Mouse (Mus musculus) embryonic facial prominence, embryonic 11.5 days (tissue): ENCODE measurements around the gene Smpd1. TPM values are rescaled to one million over a fixed set of nuclear protein-coding genes. Genes with fewer than 3 reads are reported as not detected.
A peak's percentile ranks its signal among the peaks of the same experiment; 100 is the strongest.

Experiments
- ATAC-seq: fragments of 200-750 bp; cut with Nextera tagmentation; replicated peaks from 2 replicates; pipeline ENCODE4 v1.8.0; 2017; ENCODE audit warnings: low read depth; ENCODE audit not compliant: insufficient number of reproducible peaks, low FRiP score, low TSS enrichment
- DNase-seq: peaks from one replicate; pipeline ENCODE4 v3.0.0-alpha.2; 2015; ENCODE audit warnings: low spot score
- H3K27ac ChIP-seq: fragments of 300-500 bp; sonication (generic); replicated peaks from 2 replicates; pipeline ENCODE4 v1.5.1; 2014; ENCODE audit warnings: mild to moderate bottlenecking, low read depth, low read length, control low read depth
- H3K27me3 ChIP-seq: fragments of 300-500 bp; sonication (generic); 2 replicates; pipeline ENCODE4 v1.6.1; 2014; ENCODE audit warnings: mild to moderate bottlenecking, low read length, moderate library complexity, mixed read lengths; ENCODE audit not compliant: control insufficient read depth, insufficient read depth
- H3K36me3 ChIP-seq: fragments of 300-500 bp; sonication (generic); replicated peaks from 2 replicates; pipeline ENCODE4 v1.6.1; 2014; ENCODE audit warnings: low read depth, mild to moderate bottlenecking, low read length, moderate library complexity, mixed read lengths; ENCODE audit not compliant: control insufficient read depth, insufficient read depth
- H3K4me1 ChIP-seq: fragments of 300-500 bp; sonication (generic); 2 replicates; pipeline ENCODE4 v1.6.1; 2014; ENCODE audit warnings: low read length, mixed read lengths; ENCODE audit not compliant: control insufficient read depth, insufficient read depth
- H3K4me2 ChIP-seq: fragments of 300-500 bp; sonication (generic); 2 replicates; pipeline ENCODE4 v1.6.1; 2014; ENCODE audit warnings: low read depth, mild to moderate bottlenecking, control low read depth, low read length, moderate library complexity
- H3K4me3 ChIP-seq: fragments of 300-500 bp; sonication (generic); 2 replicates; pipeline ENCODE4 v1.5.1; 2014; ENCODE audit warnings: low read depth, low read length, control low read depth
- H3K9ac ChIP-seq: fragments of 300-500 bp; sonication (generic); replicated peaks from 2 replicates; pipeline ENCODE4 v1.6.1; 2014; ENCODE audit warnings: mild to moderate bottlenecking, control low read depth, low read length
- H3K9me3 ChIP-seq: fragments of 300-500 bp; sonication (generic); replicated peaks from 2 replicates; pipeline ENCODE4 v1.6.1; 2016; ENCODE audit warnings: mild to moderate bottlenecking, low read length, inconsistent platforms, mixed read lengths; ENCODE audit not compliant: control insufficient read depth
- WGBS: fragments of 180-500 bp; shearing (Covaris S2); extraction: QIAGEN DNeasy Blood & Tissue Kit; methylation state at CpG from one replicate; pipeline ENCODE4 v1.1.7; 2014; 5-methylcytosine and 5-hydroxymethylcytosine counted together
- polyA plus RNA-seq: library from polyadenylated mRNA; unstranded; fragments of >200 nt; fragmentation: Nextera tagmentation; extraction: Ambion mirVana; gene quantifications from 2 replicates; pipeline ENCODE4 v1.2.1, GENCODE M21; 2014

Smpd1 gene
- polyA plus RNA-seq, 1 experiment from 2014 or later = 38.5 TPM

- Histone ChIP-seq H3K27ac (peak overlapping the region; percentile 56; the same call in 1 of the 2 replicates), H3K4me1 (no peaks in the 10 kb centered on the region), H3K9me3 (no peaks in the 10 kb centered on the region), H3K9ac (no peak overlapping the region), H3K4me2 (no peak overlapping the region), H3K36me3 (no peaks in the 10 kb centered on the region), H3K4me3 (no peak overlapping the region), H3K27me3 (no peaks in the 10 kb centered on the region)
- peak; percentile 86 for DNase-seq
- peak; percentile 73 for ATAC-seq
- 40% methylated on average over 6 of the region's 6 CpGs for WGBS
Observed at GRCm38 (mm10) chr7:105549035-105549434, 5.1 kb upstream of the Smpd1 start.

DNA sequence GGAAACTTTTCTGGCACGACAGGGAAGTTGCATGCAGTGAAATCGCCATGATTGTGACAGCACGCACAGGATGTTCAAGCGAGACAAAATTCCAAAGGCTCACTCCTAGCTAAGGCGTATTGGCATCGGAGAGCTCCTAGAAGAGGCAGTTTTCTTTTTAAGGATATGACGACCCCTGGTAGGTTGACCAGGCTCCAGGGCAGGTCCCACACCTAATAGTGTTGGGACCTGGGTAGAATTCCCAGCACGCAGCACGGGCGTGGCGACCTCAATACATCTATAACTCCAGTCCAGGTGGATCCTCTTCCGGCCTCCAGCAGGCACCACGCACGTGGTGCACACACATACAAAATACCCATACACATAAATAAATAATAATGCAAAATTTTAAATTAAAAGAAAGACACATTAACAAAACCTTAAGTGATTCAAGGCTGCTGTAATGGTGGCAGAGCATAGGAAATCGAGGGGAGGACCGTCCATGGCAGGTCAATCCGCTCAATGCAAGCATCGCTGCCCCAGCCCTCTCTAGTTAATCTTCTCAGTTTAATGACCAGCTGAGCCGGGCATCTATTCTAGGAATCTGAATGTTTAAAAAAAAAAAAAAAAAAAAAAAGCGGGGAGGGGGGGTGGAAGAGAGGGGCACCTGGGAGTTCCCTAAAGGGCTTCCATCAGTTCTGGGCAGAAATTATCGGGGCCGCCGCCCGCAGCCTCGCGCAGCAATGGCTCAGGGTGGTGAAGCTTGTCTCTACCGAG is 526 bp upstream of the Smpd1 start:
- H3K27ac ChIP-seq = no peak overlapping the region
- peak; percentile 8 for ATAC-seq

GRCm38 (mm10) chr7:105555571-105555970 is 1.4 kb downstream of the Smpd1 start:
- Histone ChIP-seq H3K4me1 (no peaks in the 10 kb centered on the region), H3K27me3 (no peaks in the 10 kb centered on the region), H3K4me2 (no peak overlapping the region; the same call in 1 of the 2 replicates), H3K36me3 (no peaks in the 10 kb centered on the region; the same call in 1 of the 2 replicates), H3K9me3 (no peaks in the 10 kb centered on the region), H3K4me3 (no peak overlapping the region), H3K9ac (no peak overlapping the region), H3K27ac (no peak overlapping the region)
- no peak for ATAC-seq
- DNase-seq = no peak
- 89% methylated on average over 10 of the region's 10 CpGs for WGBS

More for the DNA sequence above, 526 bp upstream of the Smpd1 start:
- WGBS = 31% methylated on average over 27 of the region's 27 CpGs
- Histone ChIP-seq H3K36me3 (no peaks in the 10 kb centered on the region; the same call in 1 of the 2 replicates), H3K9me3 (no peaks in the 10 kb centered on the region), H3K4me3 (peak overlapping the region; percentile 73), H3K9ac (peak overlapping the region; percentile 69), H3K27me3 (no peaks in the 10 kb centered on the region), H3K4me2 (peak overlapping the region; percentile 73), H3K4me1 (no peaks in the 10 kb centered on the region)
- no peak for DNase-seq

- Histone ChIP-seq H3K27me3 (no peaks in the 10 kb centered on the region), H3K9me3 (no peaks in the 10 kb centered on the region), H3K4me1 (no peaks in the 10 kb centered on the region), H3K9ac (no peak overlapping the region), H3K36me3 (no peaks in the 10 kb centered on the region; the same call in 1 of the 2 replicates), H3K4me2 (no peak overlapping the region), H3K27ac (no peak overlapping the region), H3K4me3 (no peak overlapping the region)
- DNase-seq (no peak), ATAC-seq (no peak)
- 89% methylated on average over 8 of the region's 8 CpGs for WGBS
Observed at GRCm38 (mm10) chr7:105556406-105556805, 2.2 kb downstream of the Smpd1 start.

DNA sequence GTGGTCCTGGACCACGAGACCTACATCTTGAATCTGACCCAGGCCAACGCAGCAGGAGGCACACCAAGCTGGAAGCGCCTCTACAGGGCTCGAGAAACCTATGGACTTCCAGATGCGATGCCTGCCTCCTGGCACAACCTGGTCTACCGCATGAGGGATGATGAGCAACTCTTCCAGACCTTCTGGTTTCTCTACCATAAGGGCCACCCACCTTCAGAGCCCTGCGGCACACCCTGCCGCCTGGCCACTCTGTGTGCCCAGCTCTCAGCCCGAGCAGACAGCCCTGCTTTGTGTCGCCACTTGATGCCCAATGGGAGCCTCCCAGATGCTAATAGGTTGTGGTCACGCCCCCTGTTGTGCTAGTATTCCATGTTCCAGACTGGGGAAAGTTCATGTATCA is 3.5 kb downstream of the Smpd1 start:
- H3K4me3 ChIP-seq = no peak overlapping the region
- 83% methylated on average over 11 of the region's 11 CpGs for WGBS
- no peak overlapping the region for H3K27ac ChIP-seq
- no peaks in the 10 kb centered on the region; the same call in 1 of the 2 replicates for H3K36me3 ChIP-seq
- no peak overlapping the region for H3K4me2 ChIP-seq
- H3K27me3 ChIP-seq = no peaks in the 10 kb centered on the region
- H3K9me3 ChIP-seq = no peaks in the 10 kb centered on the region
- H3K4me1 ChIP-seq = no peaks in the 10 kb centered on the region
- ATAC-seq (no peak), DNase-seq (no peak)
- no peak overlapping the region for H3K9ac ChIP-seq

DNA sequence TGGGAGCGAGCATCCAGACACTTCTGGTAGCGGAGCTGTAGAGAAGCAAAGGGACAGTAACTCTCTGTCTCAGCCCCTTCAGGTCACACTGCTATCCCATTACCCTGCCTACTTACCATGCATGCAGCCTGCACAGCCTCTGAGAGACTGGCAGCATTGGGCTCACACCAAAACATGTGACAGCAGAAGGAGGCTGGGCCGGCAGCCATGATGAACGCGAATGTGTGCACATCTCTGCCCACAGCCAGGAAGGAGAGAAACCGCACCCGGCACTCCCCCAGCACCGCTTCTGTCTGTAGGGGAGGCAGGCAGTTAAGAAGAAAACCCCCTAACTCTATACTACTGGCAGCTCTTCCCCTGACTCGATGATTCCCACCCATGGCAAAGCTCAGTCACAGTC is 4.9 kb downstream of the Smpd1 start:
- H3K36me3 ChIP-seq = no peaks in the 10 kb centered on the region; the same call in 1 of the 2 replicates
- H3K27me3 ChIP-seq = no peaks in the 10 kb centered on the region
- H3K9ac ChIP-seq = no peak overlapping the region
- no peak overlapping the region for H3K27ac ChIP-seq
- H3K4me2 ChIP-seq = no peak overlapping the region
- DNase-seq = no peak
- no peak overlapping the region for H3K4me3 ChIP-seq
- WGBS = 93% methylated on average over 9 of the region's 9 CpGs
- no peak for ATAC-seq
- no peaks in the 10 kb centered on the region for H3K9me3 ChIP-seq
- no peaks in the 10 kb centered on the region for H3K4me1 ChIP-seq

- ATAC-seq (no peak), DNase-seq (no peak)
- H3K4me2 ChIP-seq = no peak overlapping the region
- H3K4me1 ChIP-seq = no peaks in the 10 kb centered on the region
- H3K9ac ChIP-seq = no peak overlapping the region
- H3K36me3 ChIP-seq = peaks cover under 1% of the 10 kb centered on the region
- no peaks in the 10 kb centered on the region for H3K27me3 ChIP-seq
- H3K4me3 ChIP-seq = no peak overlapping the region
- WGBS = 95% methylated on average over 3 of the region's 3 CpGs
- H3K27ac ChIP-seq = no peak overlapping the region
- H3K9me3 ChIP-seq = no peaks in the 10 kb centered on the region
Observed at GRCm38 (mm10) chr7:105562317-105562716, 8.2 kb downstream of the Smpd1 start.

GRCm38 (mm10) chr7:105563367-105563766 is 9.2 kb downstream of the Smpd1 start:
- Histone ChIP-seq H3K4me3 (no peak overlapping the region), H3K9me3 (no peaks in the 10 kb centered on the region), H3K4me1 (no peaks in the 10 kb centered on the region), H3K9ac (no peak overlapping the region), H3K4me2 (no peak overlapping the region), H3K27me3 (no peaks in the 10 kb centered on the region), H3K36me3 (peaks cover 3% of the 10 kb centered on the region), H3K27ac (no peak overlapping the region)
- no peak for ATAC-seq
- no peak for DNase-seq
- WGBS = 90% methylated on average over 3 of the region's 3 CpGs
